Mouse (Mus musculus): ENCODE data around the gene Epop.

DNA sequence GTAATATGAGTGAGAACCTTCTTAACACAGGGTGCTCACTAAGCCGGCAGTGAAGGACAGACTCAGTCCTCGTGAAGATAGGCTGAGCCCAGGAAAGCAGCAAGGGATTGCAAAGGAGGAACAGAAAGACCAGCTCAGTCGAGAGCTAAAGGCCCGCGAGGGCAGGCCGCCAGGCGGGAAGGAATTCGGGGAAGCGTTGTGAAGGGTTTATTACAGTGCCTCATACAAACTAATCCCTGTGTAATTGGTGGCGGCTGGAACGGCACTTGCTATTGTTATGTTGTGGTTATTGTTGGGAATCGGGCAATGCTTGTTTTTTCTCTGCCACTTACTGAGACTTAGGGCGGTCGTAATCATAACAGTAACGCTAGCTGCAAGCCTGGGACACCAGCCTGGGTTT is 47.9 kb upstream of the Epop start:
- no peak for TF ChIP-seq POLR2A (IDR thresholded peaks at IDR 0.05; ENCODE audit: control insufficient read depth, low read depth, low read length)
- TF ChIP-seq CTCF (IDR thresholded peaks at IDR 0.05; ENCODE audit: control insufficient read depth, insufficient read depth, insufficient replicate concordance, low read depth, low read length), result no peak

Measured in testis, adult 2 months (tissue).